Mouse (Mus musculus) myocyte (in vitro differentiated cells): ENCODE measurements at regions not wholly inside any gene's neighbourhood (a gene's known extent, or its start where the extent isn't known, plus 50 kb on each side); places are given as distances from the start of the nearest gene placed in this dataset.

Experiments
- H3K27me3 ChIP-seq: one replicate; pipeline ENCODE4 v1.6.1; 2011; ENCODE audit not compliant: control insufficient read depth, insufficient read depth, insufficient read length
- H3K36me3 ChIP-seq: one replicate; pipeline ENCODE4 v1.6.1; 2011; ENCODE audit not compliant: control insufficient read depth, insufficient read depth
- H3K4me2 ChIP-seq: one replicate; pipeline ENCODE4 v1.6.1; 2011; ENCODE audit warnings: low read depth, control low read depth
- H3K4me3 ChIP-seq: one replicate; pipeline ENCODE4 v1.5.1; 2011; ENCODE audit warnings: mild to moderate bottlenecking, control low read depth, moderate library complexity
- H3K79me2 ChIP-seq: one replicate; pipeline ENCODE4 v1.6.1; 2011; ENCODE audit not compliant: control insufficient read depth, insufficient read depth
- H3ac ChIP-seq: one replicate; pipeline ENCODE4 v1.6.1; 2011; ENCODE audit not compliant: control insufficient read depth, insufficient read length
- CEBPB ChIP-seq: IDR thresholded peaks from 2 replicates; pipeline ENCODE4 v1.6.1; 2011; ENCODE audit warnings: mild to moderate bottlenecking, moderate library complexity; ENCODE audit not compliant: poor library complexity, insufficient read depth, severe bottlenecking
- E2F4 ChIP-seq: IDR thresholded peaks from one replicate; pipeline ENCODE4 v1.6.1; 2011; ENCODE audit warnings: mild to moderate bottlenecking, control low read depth, moderate library complexity; ENCODE audit not compliant: insufficient read depth
- MAX ChIP-seq: IDR thresholded peaks from one replicate; pipeline ENCODE4 v1.6.1; 2011; ENCODE audit warnings: low read depth, mild to moderate bottlenecking, control low read depth
- MYOD1 ChIP-seq, 3 experiments: IDR thresholded peaks; one replicate each; pipeline ENCODE4 v1.6.1; 2011; ENCODE audit warnings: control low read depth in 2 of 3, low read depth in 2 of 3, mild to moderate bottlenecking in 2 of 3, moderate library complexity in 1 of 3; ENCODE audit not compliant: insufficient read length in 2 of 3, control insufficient read depth in 1 of 3
- MYOG ChIP-seq, 3 experiments: IDR thresholded peaks; one replicate each; pipeline ENCODE4 v1.6.1; 2011; ENCODE audit warnings: control low read depth in 2 of 3, low read depth in 2 of 3, mild to moderate bottlenecking in 2 of 3; ENCODE audit not compliant: insufficient read length in 2 of 3, control insufficient read depth in 1 of 3, insufficient read depth in 1 of 3
- POLR2A ChIP-seq: IDR thresholded peaks from one replicate; pipeline ENCODE4 v1.6.1; 2011; ENCODE audit warnings: low read depth, mild to moderate bottlenecking, control low read depth, moderate library complexity; ENCODE audit not compliant: insufficient read length
- POLR2AphosphoS2 ChIP-seq: IDR thresholded peaks from one replicate; pipeline ENCODE4 v1.6.1; 2011; ENCODE audit warnings: low read depth, control low read depth; ENCODE audit not compliant: insufficient read length
- REST ChIP-seq: IDR thresholded peaks from one replicate; pipeline ENCODE4 v1.6.1; 2011; ENCODE audit warnings: mild to moderate bottlenecking, control low read depth, moderate library complexity; ENCODE audit not compliant: insufficient read depth, insufficient read length
- SRF ChIP-seq: IDR thresholded peaks from one replicate; pipeline ENCODE4 v1.6.1; 2011; ENCODE audit warnings: low read depth; ENCODE audit not compliant: control insufficient read depth, insufficient read length
- TCF12 ChIP-seq: IDR thresholded peaks from one replicate; pipeline ENCODE4 v1.6.1; 2011; ENCODE audit warnings: mild to moderate bottlenecking, control low read depth; ENCODE audit not compliant: poor library complexity, insufficient read depth, severe bottlenecking
- TCF3 ChIP-seq: IDR thresholded peaks from one replicate; pipeline ENCODE4 v1.6.1; 2011; ENCODE audit warnings: low read depth, control low read depth; ENCODE audit not compliant: insufficient read length
- USF1 ChIP-seq: IDR thresholded peaks from one replicate; pipeline ENCODE4 v1.6.1; 2011; ENCODE audit warnings: low read depth, mild to moderate bottlenecking, control low read depth, moderate library complexity

GRCm38 (mm10) chr9:60988113-60988512 is 193.8 kb downstream of the Uaca start:
- H3K4me2 ChIP-seq = no peak overlapping the region
- no peaks in the 10 kb centered on the region for H3K79me2 ChIP-seq
- H3ac ChIP-seq = no peak overlapping the region
- TF ChIP-seq TCF12 = no peak
- TF ChIP-seq MYOD1 (IDR thresholded peaks at IDR 0.05; ENCODE audit: control insufficient read depth in 1 of 3, insufficient read length in 2 of 3, low read depth in 2 of 3) = no peak
- no peak for TF ChIP-seq MYOG (IDR thresholded peaks at IDR 0.05; ENCODE audit: control insufficient read depth in 1 of 3, insufficient read depth in 1 of 3, insufficient read length in 2 of 3, low read depth in 2 of 3)
- TF ChIP-seq CEBPB = no peak
- TF ChIP-seq USF1 = no peak
- no peak for TF ChIP-seq POLR2A
- TF ChIP-seq POLR2AphosphoS2 = no peak
- no peak for TF ChIP-seq SRF
- TF ChIP-seq MAX = no peak
- TF ChIP-seq TCF3 = no peak
- no peak for TF ChIP-seq E2F4
- no peak for TF ChIP-seq REST
- no peak overlapping the region for H3K4me3 ChIP-seq
- no peaks in the 10 kb centered on the region for H3K27me3 ChIP-seq
- H3K36me3 ChIP-seq = no peaks in the 10 kb centered on the region

- Histone ChIP-seq H3K36me3 (no peaks in the 10 kb centered on the region), H3K4me2 (peak overlapping the region; percentile 24), H3ac (no peak overlapping the region), H3K4me3 (no peak overlapping the region), H3K79me2 (no peaks in the 10 kb centered on the region), H3K27me3 (no peaks in the 10 kb centered on the region)
- no peak for TF ChIP-seq MYOG (IDR thresholded peaks at IDR 0.05; ENCODE audit: control insufficient read depth in 1 of 3, insufficient read depth in 1 of 3, insufficient read length in 2 of 3, low read depth in 2 of 3)
- TF ChIP-seq USF1 = peak; percentile 92
These were observed 195.5 kb downstream of the Uaca start for GRCm38 (mm10) chr9:60989670-60990391.

- no peak overlapping the region for H3ac ChIP-seq
- no peaks in the 10 kb centered on the region for H3K79me2 ChIP-seq
- H3K36me3 ChIP-seq = no peaks in the 10 kb centered on the region
- TF ChIP-seq MAX = no peak
- TF ChIP-seq POLR2AphosphoS2 = no peak
- TF ChIP-seq POLR2A = no peak
- TF ChIP-seq TCF12 = no peak
- no peak for TF ChIP-seq MYOD1 (IDR thresholded peaks at IDR 0.05; ENCODE audit: control insufficient read depth in 1 of 3, insufficient read length in 2 of 3, low read depth in 2 of 3)
- H3K4me2 ChIP-seq = no peak overlapping the region
- H3K27me3 ChIP-seq = no peaks in the 10 kb centered on the region
- no peak overlapping the region for H3K4me3 ChIP-seq
These were observed 197.2 kb downstream of the Uaca start for GRCm38 (mm10) chr9:60991509-60991908.

GRCm38 (mm10) chr9:60993661-60994060 is 199.3 kb downstream of the Uaca start:
- Histone ChIP-seq H3ac (no peak overlapping the region), H3K27me3 (no peaks in the 10 kb centered on the region), H3K79me2 (no peaks in the 10 kb centered on the region), H3K4me2 (no peak overlapping the region), H3K4me3 (no peak overlapping the region), H3K36me3 (no peaks in the 10 kb centered on the region)
- TF ChIP-seq TCF12 = no peak
- no peak for TF ChIP-seq POLR2AphosphoS2

GRCm38 (mm10) chr9:60995096-60995495 is 200.8 kb downstream of the Uaca start:
- no peaks in the 10 kb centered on the region for H3K27me3 ChIP-seq
- H3K79me2 ChIP-seq = no peaks in the 10 kb centered on the region
- no peak for TF ChIP-seq USF1
- TF ChIP-seq REST = no peak
- TF ChIP-seq MYOD1 (IDR thresholded peaks at IDR 0.05; ENCODE audit: control insufficient read depth in 1 of 3, insufficient read length in 2 of 3, low read depth in 2 of 3) = no peak
- TF ChIP-seq POLR2A = no peak
- TF ChIP-seq CEBPB = no peak
- TF ChIP-seq SRF = no peak
- TF ChIP-seq TCF12 = no peak
- no peak for TF ChIP-seq TCF3
- TF ChIP-seq MAX = no peak
- TF ChIP-seq E2F4 = no peak
- TF ChIP-seq MYOG (IDR thresholded peaks at IDR 0.05; ENCODE audit: control insufficient read depth in 1 of 3, insufficient read depth in 1 of 3, insufficient read length in 2 of 3, low read depth in 2 of 3) = no peak
- TF ChIP-seq POLR2AphosphoS2 = no peak
- H3ac ChIP-seq = no peak overlapping the region
- no peak overlapping the region for H3K4me3 ChIP-seq
- no peaks in the 10 kb centered on the region for H3K36me3 ChIP-seq
- H3K4me2 ChIP-seq = no peak overlapping the region
